Mouse (Mus musculus): Measurements from ENCODE around the gene 4930564D02Rik.

GRCm38 (mm10) chr3:105087344-105087743 lies 20.7 kb downstream of the 4930564D02Rik start:
- TF ChIP-seq HCFC1 (IDR thresholded peaks at IDR 0.05; ENCODE audit: borderline replicate concordance, insufficient read depth, low read length): no peak
- TF ChIP-seq MAFK (IDR thresholded peaks at IDR 0.05; ENCODE audit: insufficient read depth, low read depth, low read length): no peak
- TF ChIP-seq ZNF384 (IDR thresholded peaks at IDR 0.05; ENCODE audit: low read depth, low read length): no peak

Data from ES-E14 (cell line).